Mouse (Mus musculus) lung, adult 2 months (tissue): ENCODE results near the gene Olfr374.
"Not testable (repeated sequence)": the region's sequence is repeated elsewhere in the genome, so short reads cannot be mapped to it uniquely, and the experiment has no call there.

Experiments used
- CTCF ChIP-seq: fragments of 200-500 bp; IDR thresholded peaks from 2 replicates; pipeline ENCODE4 v1.5.1; 2011; ENCODE audit warnings: mild to moderate bottlenecking, low read length, control low read depth; ENCODE audit not compliant: insufficient read depth
- POLR2A ChIP-seq: fragments of 200-500 bp; IDR thresholded peaks from 2 replicates; pipeline ENCODE4 v1.6.1; 2011; ENCODE audit warnings: low read depth, mild to moderate bottlenecking, control low read depth, low read length, borderline replicate concordance; ENCODE audit errors: extremely low read depth

DNA sequence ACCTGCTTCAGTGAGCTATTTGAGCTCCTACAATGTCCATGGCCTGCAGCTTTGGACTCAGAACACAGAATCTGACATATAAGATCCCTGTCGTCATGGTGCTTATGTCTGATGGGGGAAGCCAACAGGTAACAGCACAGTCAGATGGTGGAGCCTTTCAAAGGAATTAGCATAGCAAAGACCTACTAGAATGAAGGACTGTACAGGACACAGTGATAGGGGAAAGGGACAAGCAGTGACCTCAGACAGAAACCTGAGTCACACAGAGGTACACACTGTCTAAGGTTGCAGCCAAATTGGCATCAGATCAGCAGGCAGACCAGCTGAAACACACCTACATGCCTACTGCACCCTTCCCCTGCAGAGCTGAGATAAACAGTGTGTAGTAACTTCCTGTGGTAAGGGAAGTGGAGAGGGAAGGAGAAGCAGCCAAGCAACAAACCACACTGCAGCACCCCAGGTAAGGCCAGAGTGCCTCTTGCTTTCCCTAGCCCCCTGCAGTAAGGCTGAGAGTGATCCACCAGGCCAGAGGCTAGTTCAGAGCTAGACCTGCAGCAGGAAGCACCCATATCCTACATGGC, 39.9 kb upstream of the Olfr374 start:
- not testable (repeated sequence) for TF ChIP-seq CTCF, POLR2A
